Mouse (Mus musculus) stomach, postnatal 0 days (tissue): ENCODE data around the gene Rbm5.

Experiments
- CTCF ChIP-seq: IDR thresholded peaks from 2 replicates; pipeline ENCODE4 v1.5.1; 2016; ENCODE audit warnings: antibody characterized with exemption, low read depth, mild to moderate bottlenecking, moderate library complexity
- EP300 ChIP-seq: optimal IDR thresholded peaks from 2 replicates; pipeline ENCODE3; 2016; ENCODE audit warnings: antibody characterized with exemption

GRCm38 (mm10) chr9:107738020-107738840 is 32.6 kb downstream of the Rbm5 start:
- TF ChIP-seq CTCF (peak; percentile 97), EP300 (no peak)
